Mouse (Mus musculus) G1E (cell line): ENCODE measurements around the gene Cabin1. TPM values are rescaled to one million over a fixed set of nuclear protein-coding genes. Genes with fewer than 3 reads are reported as not detected.

ENCODE experiments used
- ATAC-seq: 2 replicates; pipeline ENCODE4 v1.8.0; 2016; ENCODE audit warnings: mild to moderate bottlenecking; ENCODE audit not compliant: insufficient number of reproducible peaks, poor library complexity, low FRiP score, severe bottlenecking; ENCODE audit errors: extremely low read depth
- DNase-seq: peaks from one replicate; pipeline ENCODE4 v3.0.0; 2012; ENCODE audit warnings: low spot score
- H3K27me3 ChIP-seq: 2 replicates; pipeline ENCODE4 v1.6.1; 2012; ENCODE audit warnings: mild to moderate bottlenecking, low read length, inconsistent platforms; ENCODE audit not compliant: insufficient read depth
- H3K36me3 ChIP-seq: replicated peaks from 2 replicates; pipeline ENCODE3; 2012; ENCODE audit warnings: mild to moderate bottlenecking, inconsistent platforms
- H3K4me1 ChIP-seq: 2 replicates; pipeline ENCODE4 v1.6.1; 2012; ENCODE audit warnings: low read depth, low read length, inconsistent platforms, mixed read lengths; ENCODE audit not compliant: insufficient read depth
- H3K4me3 ChIP-seq: 2 replicates; pipeline ENCODE4 v1.5.1; 2012; ENCODE audit warnings: low read depth, mild to moderate bottlenecking, inconsistent platforms, low read length, moderate library complexity, mixed read lengths
- H3K9me3 ChIP-seq: replicated peaks from 2 replicates; pipeline ENCODE4 v1.6.1; 2012; ENCODE audit warnings: inconsistent platforms
- CTCF ChIP-seq: IDR thresholded peaks from 2 replicates; pipeline ENCODE4 v1.5.1; 2012; ENCODE audit warnings: low read depth, low read length, inconsistent platforms, mixed read lengths
- GATA1 ChIP-seq: IDR thresholded peaks from 2 replicates; pipeline ENCODE4 v1.6.1; 2012; ENCODE audit warnings: borderline replicate concordance, low read length, inconsistent platforms, mixed read lengths
- GATA2 ChIP-seq: IDR thresholded peaks from 2 replicates; pipeline ENCODE4 v1.6.1; 2012; ENCODE audit warnings: low read depth, low read length, inconsistent platforms, borderline replicate concordance
- POLR2AphosphoS5 ChIP-seq: IDR thresholded peaks from 2 replicates; pipeline ENCODE4 v1.6.1; 2012; ENCODE audit warnings: low read depth, low read length, inconsistent platforms; ENCODE audit not compliant: insufficient replicate concordance
- TAL1 ChIP-seq: conservative IDR thresholded peaks from 2 replicates; pipeline ENCODE4 v1.6.1; 2012; ENCODE audit warnings: low read depth, low read length, inconsistent platforms, mixed read lengths
- polyA plus RNA-seq: library from polyadenylated mRNA; stranded (reverse); fragments of >175 nt; gene quantifications from 2 replicates; pipeline ENCODE4 v1.2.3, GENCODE M21; 2012
- total RNA-seq, 2 experiments: library from RNA; stranded (forward) in 1 of 2; stranded (reverse) in 1 of 2; fragments of 200-1000 nt in 1 of 2; fragments of >200 nt in 1 of 2; fragmentation: Nextera tagmentation in 1 of 2; gene quantifications; 2 replicates each; pipeline ENCODE4 v1.2.3; 2014 to 2017

The Cabin1 gene
- total and polyA plus RNA-seq, 3 experiments: 30.5 to 96.5 (median 78.7) TPM

DNA sequence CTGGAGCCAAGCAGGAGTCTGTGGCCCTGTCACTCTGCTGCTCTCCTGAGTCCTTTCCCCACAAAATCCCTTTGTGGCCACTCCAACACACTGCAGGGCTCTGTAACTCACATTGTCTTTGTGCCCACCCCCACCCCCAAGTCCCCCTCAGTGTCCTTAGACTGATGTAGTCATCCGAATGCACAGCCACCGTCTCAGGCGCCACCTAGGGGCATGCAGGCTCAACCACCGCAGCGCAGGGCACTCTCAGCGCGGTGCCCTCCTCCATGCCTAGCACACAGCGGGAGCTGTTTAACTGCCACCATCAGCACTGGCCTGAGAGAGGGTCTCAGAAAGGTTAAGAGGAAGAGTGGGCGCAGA lies 55.5 kb downstream of the Cabin1 start:
- TF ChIP-seq POLR2AphosphoS5: no peak
- no peak overlapping the region for H3K4me3 ChIP-seq
- H3K4me1 ChIP-seq: peaks cover 10% of the 10 kb centered on the region
- no peaks in the 10 kb centered on the region for H3K9me3 ChIP-seq
- no peaks in the 10 kb centered on the region for H3K27me3 ChIP-seq
- ATAC-seq (no peak), DNase-seq (no peak)
- peaks cover 100% of the 10 kb centered on the region for H3K36me3 ChIP-seq

DNA sequence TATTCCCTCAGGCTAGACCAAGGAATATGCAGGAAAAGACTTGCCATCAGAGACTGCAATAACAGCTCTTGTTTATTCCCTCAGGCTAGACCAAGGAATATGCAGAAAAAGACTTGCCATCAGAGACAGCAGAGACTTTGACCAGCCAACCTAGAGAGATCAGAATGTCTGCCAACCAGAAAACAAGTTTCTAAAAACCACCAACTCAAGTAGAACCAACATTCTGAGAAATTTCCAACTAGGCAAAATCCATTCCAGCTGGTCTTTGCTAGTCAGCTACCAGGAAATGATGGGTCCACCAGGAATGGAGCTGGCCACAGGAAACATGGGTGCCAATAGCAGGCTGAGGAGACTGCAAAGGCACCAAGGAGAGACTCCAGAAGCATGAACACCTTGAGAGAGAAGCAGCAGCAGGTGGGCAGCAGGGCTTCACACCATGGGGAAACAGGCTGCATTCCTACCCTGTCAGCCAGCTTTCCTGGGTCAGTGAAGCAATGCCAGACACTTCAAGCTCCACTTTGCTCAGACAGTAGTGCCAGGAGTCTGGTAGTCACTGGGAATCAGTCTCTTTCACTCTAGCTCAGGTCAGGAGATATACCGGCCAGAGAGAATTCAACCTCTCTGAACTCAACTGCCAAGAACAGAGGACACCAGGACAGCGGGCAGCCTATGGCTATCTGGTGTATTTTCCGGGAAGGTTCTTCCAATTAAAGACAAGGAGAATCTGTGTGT lies 56.1 kb downstream of the Cabin1 start:
- no peak for TF ChIP-seq TAL1
- no peak for TF ChIP-seq POLR2AphosphoS5
- TF ChIP-seq GATA2: no peak
- no peak for TF ChIP-seq GATA1
- TF ChIP-seq CTCF: no peak
- Histone ChIP-seq H3K4me3 (no peak overlapping the region), H3K27me3 (no peaks in the 10 kb centered on the region), H3K9me3 (no peaks in the 10 kb centered on the region), H3K36me3 (peaks cover 100% of the 10 kb centered on the region), H3K4me1 (peaks cover 10% of the 10 kb centered on the region)
- DNase-seq: no peak
- no peak for ATAC-seq

DNA sequence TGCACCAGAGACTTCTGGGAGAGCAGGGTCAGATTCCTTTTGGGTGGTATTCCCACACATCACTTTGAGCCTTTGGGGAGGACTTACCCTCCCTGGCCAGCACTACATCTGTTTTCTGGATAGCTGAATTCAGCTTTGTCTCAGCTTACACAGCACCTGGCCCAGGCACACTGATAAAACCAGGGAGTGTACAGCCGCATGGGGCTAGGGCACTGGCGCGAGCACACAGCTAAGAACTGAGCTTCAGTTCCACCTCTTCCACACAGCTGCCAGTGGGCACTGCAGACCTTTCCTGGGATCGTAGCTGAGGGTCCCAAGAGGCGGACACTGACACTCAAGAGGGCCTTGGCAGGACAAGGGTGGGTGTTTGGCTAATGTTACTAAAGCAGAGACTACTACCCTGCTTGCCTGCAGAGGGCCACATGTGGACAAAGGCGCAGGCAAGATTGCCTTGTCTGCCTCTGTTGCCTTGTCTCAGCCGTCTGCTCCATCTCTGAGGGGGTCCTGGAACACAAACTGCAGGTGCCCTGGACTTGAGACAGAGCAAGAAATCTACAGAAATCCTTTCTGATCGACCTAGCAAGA lies 57.4 kb downstream of the Cabin1 start:
- ATAC-seq: no peak

DNA sequence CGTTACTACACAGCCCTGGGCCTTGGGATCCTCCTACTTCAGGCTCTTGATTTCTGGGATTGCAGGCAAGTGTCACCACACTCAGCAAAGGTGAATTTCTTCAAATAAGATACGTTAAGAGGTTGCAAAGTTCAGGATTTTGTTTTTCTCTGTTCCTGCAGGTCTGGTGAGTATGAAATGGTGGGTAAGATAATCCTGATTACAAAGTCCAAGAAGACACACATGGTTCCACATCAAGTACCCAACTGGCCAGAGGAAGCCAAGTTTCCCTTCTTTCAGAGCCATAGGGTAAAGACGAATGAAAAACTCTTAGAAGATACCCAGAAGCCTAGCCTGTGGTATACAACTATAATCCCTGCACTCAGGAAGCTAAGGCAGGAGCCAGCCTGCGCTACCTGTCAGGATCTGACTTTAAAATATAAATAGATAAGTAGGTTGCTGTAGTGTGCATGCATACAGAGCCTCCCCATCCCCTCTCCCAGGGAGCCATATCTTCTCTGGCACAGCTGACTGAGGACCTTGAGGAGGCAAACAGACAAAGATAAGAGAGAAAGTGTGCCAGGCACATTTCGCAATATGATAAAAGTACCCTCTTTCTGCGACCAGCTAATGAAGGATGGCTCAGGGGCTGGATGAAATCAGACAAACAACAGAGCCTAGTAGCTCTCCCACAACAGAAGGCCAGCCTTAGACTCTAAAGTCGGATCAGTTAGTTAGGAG lies 58.3 kb downstream of the Cabin1 start:
- peaks cover 97% of the 10 kb centered on the region for H3K36me3 ChIP-seq
- no peak for TF ChIP-seq TAL1
- TF ChIP-seq GATA1: no peak
- no peak for TF ChIP-seq CTCF
- TF ChIP-seq POLR2AphosphoS5: no peak
- no peak for TF ChIP-seq GATA2

More for the DNA sequence above, 57.4 kb downstream of the Cabin1 start:
- Histone ChIP-seq H3K36me3 (peaks cover 98% of the 10 kb centered on the region), H3K4me1 (peaks cover 10% of the 10 kb centered on the region), H3K4me3 (no peak overlapping the region), H3K27me3 (no peaks in the 10 kb centered on the region), H3K9me3 (no peaks in the 10 kb centered on the region)
- TF ChIP-seq GATA2 (no peak), POLR2AphosphoS5 (no peak), GATA1 (no peak)
- DNase-seq: no peak

DNA sequence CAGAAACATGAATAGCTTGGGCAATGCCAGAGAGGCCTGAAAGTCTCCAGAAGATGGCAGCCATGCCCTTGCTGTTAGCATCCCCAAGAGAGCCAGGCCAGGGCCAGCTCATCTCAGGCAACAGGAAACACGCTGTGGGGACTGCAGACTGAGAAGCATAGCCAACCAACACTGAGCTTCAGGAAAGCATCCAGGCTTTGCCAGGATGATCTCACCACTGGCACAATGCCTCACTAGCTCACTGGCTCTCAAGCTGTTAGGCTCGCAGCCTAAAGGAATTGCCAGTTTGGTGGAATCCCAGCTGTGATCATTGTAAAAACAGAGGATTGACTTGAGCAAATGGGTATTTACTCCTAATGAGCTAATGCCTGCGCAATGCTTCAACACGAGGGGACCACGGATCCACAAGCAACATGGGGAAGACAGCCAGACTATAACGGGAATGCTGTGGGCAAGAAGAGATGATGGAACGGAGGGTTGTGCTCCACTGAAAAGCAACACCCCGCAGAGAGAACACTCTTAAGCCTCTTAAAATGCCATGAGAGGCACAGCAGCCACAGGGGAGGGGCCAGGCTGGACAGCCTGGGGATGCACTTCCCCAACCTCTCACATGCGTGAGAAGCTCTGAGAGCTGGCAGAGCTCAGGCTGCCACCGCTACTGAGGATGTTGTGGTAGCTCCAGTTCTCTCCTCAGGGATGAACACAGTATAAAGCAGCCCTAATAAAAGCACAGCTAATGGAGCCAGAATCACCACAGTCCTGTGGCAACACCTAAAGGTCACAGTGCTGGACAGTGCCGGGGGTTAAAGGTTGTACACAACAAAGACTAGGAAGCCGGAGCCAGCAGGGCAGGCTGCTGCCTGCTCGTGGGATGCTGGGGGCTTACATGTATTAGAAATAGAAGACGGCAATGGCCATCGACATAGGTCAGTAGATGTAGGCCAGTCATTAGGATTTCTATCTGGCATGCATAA lies 59.6 kb downstream of the Cabin1 start:
- TF ChIP-seq GATA1 (no peak), TAL1 (no peak), POLR2AphosphoS5 (no peak), CTCF (no peak), GATA2 (no peak)
- Histone ChIP-seq H3K36me3 (peaks cover 97% of the 10 kb centered on the region), H3K9me3 (no peaks in the 10 kb centered on the region), H3K27me3 (no peaks in the 10 kb centered on the region), H3K4me3 (no peak overlapping the region), H3K4me1 (peaks cover 13% of the 10 kb centered on the region)
- no peak for ATAC-seq
- no peak for DNase-seq

More for the DNA sequence above, 58.3 kb downstream of the Cabin1 start:
- DNase-seq (no peak), ATAC-seq (peak; percentile 49)
- no peak overlapping the region for H3K4me3 ChIP-seq
- no peaks in the 10 kb centered on the region for H3K9me3 ChIP-seq
- peaks cover 10% of the 10 kb centered on the region for H3K4me1 ChIP-seq
- no peaks in the 10 kb centered on the region for H3K27me3 ChIP-seq

DNA sequence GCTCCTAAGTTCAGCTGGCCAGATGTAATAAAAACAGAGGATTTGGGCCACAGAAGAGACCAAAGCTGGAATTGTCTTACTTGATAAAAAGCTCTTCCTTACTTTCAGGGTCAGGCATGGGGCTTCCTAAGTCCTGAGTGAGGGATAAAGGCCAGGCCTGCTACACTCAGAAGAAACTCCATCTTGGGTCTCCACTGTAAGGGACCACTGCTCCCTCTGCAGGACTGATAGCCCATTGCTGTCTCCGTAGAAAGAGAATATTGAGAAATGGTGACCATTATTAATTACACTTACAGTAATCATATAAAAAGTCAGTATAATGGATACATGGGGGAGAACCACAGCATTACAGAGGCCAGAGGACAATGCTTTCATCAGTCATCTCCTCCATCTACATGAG lies 60.6 kb downstream of the Cabin1 start:
- peaks cover 19% of the 10 kb centered on the region for H3K4me1 ChIP-seq
- H3K9me3 ChIP-seq: no peaks in the 10 kb centered on the region
- no peaks in the 10 kb centered on the region for H3K27me3 ChIP-seq
- no peak overlapping the region for H3K4me3 ChIP-seq
- ATAC-seq (no peak), DNase-seq (no peak)
- TF ChIP-seq POLR2AphosphoS5 (no peak), TAL1 (no peak), GATA2 (no peak), CTCF (no peak), GATA1 (no peak)
- peaks cover 97% of the 10 kb centered on the region for H3K36me3 ChIP-seq
